Mouse (Mus musculus) layer of hippocampus, adult 2 months (tissue): ENCODE results near the gene Sag. TPM values are rescaled to one million over a fixed set of nuclear protein-coding genes. Genes with fewer than 3 reads are reported as not detected.

ENCODE experiments used
- DNase-seq, 2 experiments: peaks; one replicate each; pipeline ENCODE4 v3.0.0; 2022; ENCODE audit warnings: low spot score in 2 of 2
- H3K27ac ChIP-seq: fragments of 200-600 bp; 2 replicates; pipeline ENCODE4 v1.8.1; 2022
- H3K4me3 ChIP-seq: fragments of 200-600 bp; 2 replicates; pipeline ENCODE4 v1.8.1; 2022; ENCODE audit warnings: mild to moderate bottlenecking
- CTCF ChIP-seq: fragments of 200-600 bp; conservative IDR thresholded peaks from 2 replicates; pipeline ENCODE4 v1.8.1; 2022; ENCODE audit warnings: antibody characterized with exemption, mild to moderate bottlenecking, moderate library complexity
- total RNA-seq, 2 experiments: library from RNA; stranded (reverse); gene quantifications; 2 replicates each; pipeline ENCODE4 v1.2.3; 2021

Gene Sag
- total RNA-seq, 2 experiments from 2014 or later = 2.0 to 2.6 TPM

DNA sequence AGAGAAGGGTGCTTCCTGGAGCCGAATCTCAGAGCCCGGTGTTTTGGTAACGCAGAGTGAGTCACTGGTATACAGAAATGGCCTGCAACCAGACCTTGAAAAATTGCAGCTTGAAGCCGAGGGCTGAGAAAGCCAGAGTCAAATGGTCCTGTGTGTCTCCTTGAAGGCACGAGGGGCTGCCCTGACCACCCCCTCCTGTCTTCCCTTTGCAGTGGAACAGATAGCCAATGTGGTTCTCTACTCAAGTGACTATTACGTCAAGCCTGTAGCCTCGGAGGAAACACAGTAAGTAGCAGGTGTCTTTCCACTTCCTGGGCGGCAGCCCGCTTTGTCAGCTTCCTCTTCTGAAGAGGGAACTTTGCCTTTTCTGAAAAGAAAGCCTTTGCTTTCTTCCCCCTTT is 24.7 kb downstream of the Sag start:
- no peak for TF ChIP-seq CTCF
- peak overlapping the region; percentile 51; the same call in 1 of the 2 replicates for H3K27ac ChIP-seq
- DNase-seq = no peak
- H3K4me3 ChIP-seq = no peak overlapping the region

DNA sequence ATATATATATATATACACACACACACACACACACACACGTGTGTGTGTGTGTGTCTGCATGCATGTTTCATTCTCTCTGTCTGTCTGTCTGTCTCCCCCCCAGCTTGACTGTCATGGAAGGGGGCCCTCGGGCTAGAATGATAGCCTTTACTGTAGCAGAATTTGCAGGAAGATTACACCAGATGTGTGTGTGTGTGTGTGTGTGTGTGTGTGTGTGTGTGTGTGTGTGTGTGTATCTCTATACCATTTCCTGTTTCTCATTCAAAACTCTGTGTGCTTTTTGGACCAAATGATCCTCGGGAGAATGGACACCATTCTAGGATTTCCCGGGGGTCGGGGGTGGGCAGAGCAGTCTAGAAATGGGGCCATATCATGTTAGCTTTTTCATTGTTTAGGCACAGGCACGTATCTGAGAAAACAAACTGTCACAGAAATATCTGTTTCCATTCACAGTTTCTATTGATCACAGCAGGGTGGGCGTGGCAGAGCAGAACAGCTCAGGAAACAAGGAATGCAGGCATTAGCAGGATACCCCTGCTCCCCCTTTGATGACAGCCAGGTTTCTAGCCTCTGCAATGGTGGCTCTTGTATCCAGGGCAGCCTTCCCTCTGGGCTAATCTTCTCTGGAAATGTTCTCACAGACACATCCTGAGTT is 25.6 kb downstream of the Sag start:
- Histone ChIP-seq H3K27ac (no peak overlapping the region), H3K4me3 (no peak overlapping the region)
- no peak for DNase-seq
- no peak for TF ChIP-seq CTCF

DNA sequence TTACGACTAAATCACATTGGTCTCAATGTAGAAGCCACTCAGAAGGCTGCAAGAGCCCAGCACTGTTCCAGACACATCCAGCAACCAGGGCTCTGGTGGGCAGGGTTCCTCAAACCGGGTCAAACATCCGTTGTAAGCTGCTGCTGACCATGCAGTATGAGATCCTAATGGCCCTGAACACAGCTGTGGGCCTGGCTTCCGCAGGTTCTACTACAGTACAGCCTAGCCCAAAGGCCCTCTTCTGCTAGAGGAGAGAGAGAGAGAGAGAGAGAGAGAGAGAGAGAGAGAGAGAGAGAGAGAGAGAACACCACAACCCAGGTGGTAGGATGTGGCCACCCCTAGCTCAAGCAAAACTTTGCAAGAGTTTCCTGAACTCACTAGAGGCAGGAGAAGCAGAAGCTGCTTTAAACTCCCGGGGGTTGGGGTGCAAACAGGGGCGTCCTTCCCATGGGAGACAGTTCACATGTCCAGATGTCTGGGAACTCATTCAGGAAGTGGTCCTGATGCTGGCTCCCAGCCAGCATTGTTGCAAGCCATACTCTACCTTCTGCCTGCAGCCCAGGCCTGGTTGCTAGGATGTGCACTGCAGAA is 26.2 kb downstream of the Sag start:
- no peak for DNase-seq
- Histone ChIP-seq H3K27ac (no peak overlapping the region), H3K4me3 (no peak overlapping the region)
- no peak for TF ChIP-seq CTCF

DNA sequence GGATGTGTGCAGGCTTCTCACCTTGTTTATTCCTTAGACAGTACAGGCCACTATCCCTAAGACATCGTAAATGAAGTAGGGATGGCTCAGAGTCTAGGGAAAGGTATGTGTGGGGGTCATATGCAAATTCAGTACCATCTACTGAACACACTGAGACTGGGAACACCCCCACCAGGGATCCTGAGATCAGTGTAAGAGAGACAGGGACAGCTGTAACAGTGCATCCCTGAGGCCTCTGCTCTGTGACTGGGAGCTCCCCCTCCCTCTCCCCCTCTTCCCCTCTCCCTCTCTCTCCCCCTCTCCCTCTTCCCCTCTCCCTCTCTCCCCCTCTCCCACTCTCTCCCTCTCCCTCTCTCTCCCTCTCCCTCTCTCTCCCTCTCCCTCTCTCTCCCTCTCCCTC is 33.0 kb downstream of the Sag start:
- DNase-seq = no peak
- H3K4me3 ChIP-seq = no peak overlapping the region

DNA sequence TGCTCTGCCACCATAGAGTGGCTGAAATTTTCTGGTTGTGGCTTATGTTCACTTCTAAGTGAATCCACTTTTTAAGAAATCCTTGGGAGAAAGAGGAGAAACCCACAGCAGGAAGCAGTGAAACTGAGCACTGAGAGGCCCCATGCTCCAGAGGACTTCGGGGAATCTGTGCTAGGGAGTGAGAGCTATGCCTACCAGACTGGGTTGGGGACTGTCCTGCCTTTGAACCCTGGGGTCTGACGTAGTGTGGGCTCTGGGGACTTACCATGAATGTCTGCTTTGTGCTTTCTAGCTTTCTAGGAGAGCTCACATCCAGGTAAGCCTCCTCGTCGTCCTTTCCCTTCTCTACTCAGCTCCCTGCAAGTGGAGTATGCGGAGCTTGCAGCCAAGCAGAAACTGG is 33.5 kb downstream of the Sag start:
- Histone ChIP-seq H3K4me3 (no peak overlapping the region), H3K27ac (no peak overlapping the region)
- TF ChIP-seq CTCF = no peak
- DNase-seq = no peak

More for the DNA sequence above, 33.0 kb downstream of the Sag start:
- H3K27ac ChIP-seq = no peak overlapping the region
- no peak for TF ChIP-seq CTCF

DNA sequence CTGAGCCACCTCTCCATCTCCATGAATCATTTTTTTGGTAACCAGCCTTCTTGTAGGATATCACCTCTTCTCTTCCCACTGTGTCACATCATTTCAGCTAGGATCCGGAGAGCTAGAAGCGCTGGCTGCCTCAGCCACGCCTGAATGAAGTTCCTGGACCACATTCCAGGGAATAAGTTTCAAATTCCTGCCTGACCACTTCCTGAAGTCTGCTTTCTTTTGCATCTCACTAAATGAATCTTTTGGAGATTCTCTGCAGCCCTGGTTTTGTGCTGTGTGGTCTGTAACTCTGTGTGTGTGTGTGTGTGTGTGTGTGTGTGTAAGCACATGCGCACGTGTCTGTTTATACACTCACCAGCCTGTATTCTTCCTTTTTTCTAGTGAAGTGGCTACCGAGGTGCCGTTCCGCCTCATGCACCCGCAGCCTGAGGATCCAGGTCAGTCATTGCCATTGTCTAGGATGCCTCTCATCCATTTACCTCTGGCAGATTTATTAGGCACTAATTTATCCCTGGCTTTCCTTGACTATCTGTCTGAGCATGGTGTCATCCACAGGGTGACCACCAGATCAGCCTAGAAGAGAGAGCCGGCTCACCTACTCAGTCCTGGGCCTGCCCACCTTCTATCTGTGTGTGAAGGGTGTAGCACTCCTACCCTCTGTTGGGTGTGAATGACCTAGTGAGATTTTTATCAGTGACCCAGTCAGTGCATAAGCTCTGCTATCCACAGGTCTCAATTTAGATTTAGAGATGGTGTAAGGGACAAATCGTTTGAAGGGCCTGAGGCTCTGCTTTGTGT is 37.1 kb downstream of the Sag start:
- no peak overlapping the region for H3K27ac ChIP-seq
- no peak for DNase-seq
- H3K4me3 ChIP-seq = no peak overlapping the region
- TF ChIP-seq CTCF = no peak

DNA sequence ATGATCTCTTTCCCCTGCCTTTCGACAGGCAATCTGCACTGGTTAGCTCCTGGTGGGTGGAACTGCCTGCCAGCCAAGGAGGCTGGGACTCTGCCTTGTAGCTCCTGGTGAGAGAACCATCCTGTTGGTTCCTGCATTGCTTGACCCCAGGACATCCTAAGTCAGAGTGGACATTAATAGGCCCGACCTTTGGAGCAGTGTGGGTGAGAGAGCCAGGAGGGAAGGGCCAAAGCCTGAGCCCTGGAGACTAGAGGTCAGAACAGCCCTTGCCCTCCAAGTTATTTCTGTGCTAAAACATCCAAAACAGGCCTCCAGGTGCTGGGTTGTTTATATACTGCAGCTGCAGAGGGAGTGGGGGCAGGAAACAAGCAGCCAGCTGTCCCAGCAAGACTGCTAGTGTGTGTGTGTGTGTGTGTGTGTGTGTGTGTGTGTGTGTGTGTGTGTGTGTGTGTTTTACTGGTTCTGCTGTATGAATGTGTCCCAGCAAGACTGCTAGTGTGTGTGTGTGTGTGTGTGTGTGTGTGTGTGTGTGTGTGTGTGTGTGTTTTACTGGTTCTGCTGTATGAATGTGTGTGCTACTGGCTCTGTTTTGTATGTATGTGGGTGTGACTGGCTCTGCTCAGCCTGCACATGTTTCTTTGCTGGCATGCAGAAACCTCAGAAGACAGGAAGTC is 43.5 kb downstream of the Sag start:
- no peak overlapping the region for H3K4me3 ChIP-seq
- no peak for TF ChIP-seq CTCF
- peak overlapping the region; percentile 87 for H3K27ac ChIP-seq
- DNase-seq = no peak

DNA sequence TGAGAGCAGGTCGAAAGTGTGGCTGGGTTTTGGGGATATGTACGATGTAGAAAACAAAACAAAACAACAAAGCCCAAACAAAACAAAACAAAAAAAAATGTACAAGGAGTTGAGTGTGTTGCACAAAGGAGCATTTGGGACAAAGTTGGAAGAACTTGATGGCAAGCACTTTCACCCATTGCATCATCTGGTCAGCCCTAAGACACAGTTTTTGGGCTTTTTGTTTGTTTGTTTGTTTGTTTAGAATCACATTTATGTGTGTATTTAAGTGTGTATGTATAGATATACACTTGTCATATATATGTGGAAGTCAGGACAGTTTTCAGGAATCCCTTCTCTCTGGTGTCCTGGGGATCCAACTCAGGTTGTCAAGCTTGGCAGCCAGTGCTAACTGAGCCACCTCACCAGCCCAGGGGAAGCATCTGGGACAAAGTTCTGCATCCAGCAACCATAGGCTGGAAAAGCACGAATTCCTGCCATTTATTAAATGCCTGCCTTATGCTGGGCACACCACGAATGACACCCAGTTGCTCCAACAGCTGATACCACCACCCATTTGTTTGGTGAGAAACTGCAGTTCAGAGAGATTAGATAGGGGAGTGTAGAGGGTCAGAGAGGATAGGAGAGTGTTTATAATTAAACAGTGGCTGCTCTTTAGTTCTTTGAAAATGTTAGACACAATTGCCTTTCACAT is 44.1 kb downstream of the Sag start:
- Histone ChIP-seq H3K4me3 (no peak overlapping the region), H3K27ac (peak overlapping the region; percentile 87)
- no peak for DNase-seq
- TF ChIP-seq CTCF = no peak; the same call in 1 of the 2 replicates

DNA sequence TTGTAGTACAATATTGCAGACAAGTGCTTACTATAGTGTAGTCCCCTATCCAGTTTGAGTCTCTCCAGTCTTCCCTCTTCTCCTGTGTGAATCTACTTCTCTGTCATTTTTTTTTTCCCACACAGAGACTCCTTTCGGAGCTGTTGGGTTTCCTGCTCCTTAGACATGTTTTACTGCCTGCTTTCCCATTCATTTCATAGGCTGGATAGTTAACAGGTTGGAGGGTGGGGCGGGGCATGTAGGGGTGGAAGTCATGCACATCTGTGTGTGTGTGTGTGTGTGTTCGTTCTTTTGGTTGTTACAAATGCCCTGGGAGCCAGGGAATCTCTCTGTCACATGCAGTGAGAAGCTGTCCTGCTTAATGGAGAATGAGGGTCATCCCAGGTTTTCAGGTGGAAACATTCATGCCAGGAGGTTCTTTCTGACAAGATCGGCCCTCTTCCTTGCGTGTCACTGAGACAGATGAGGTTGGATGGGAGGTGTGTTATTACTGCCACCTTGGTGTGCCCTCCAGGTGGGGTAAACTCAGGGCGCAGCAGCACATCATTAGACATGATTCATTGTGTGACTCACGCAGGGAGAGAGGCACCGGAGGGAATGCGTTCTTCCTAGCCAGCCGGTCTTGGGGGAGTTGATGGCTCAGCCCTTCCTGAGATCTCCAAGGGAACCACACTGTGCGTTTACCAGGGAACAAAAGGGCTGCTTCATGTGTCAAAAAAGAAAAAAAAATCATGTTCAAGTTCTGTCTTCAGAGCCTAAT is 44.9 kb downstream of the Sag start:
- no peak overlapping the region for H3K4me3 ChIP-seq
- no peak for TF ChIP-seq CTCF
- peak; percentile 57 to 70 for DNase-seq
- H3K27ac ChIP-seq = peak overlapping the region; percentile 87

DNA sequence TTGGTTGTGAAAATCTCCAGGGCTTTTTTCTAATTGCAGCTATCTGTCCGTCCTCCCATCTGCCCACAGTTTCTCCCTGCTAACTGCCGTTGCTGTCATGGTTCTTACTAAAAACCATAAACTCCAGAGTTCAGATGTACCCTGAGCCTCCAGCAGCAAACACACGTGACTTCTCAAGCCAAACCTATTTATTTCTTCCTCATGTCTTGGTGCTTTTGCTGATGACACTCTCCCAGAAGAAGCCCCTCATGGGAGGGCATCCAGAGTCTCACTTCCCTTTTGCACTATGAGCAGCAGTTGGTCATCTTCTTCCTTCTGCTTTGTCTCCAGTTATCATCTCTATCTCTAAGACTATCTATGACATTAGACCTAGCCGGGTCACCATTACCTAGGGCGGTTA is 45.8 kb downstream of the Sag start:
- no peak overlapping the region for H3K4me3 ChIP-seq
- no peak for DNase-seq
- peak overlapping the region; percentile 87 for H3K27ac ChIP-seq
- no peak for TF ChIP-seq CTCF

DNA sequence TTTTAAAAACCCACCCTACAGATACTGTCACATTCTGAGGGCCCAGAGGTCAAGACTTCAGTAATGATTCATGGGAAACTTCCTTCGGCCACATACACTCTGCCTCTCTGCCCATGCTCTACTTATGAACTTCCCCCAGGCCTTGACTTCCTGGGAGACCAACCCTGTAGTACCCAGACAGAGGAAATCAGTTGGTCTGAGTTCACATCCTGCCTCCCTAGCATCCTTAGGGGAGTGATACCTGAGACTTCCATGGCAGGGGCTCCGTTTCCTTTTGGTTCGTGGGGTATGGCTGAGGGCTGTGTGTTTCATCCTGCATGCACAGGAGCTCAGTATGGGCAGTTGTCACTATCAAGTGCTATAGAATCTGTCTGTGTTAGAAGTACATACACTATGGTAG is 47.9 kb downstream of the Sag start:
- Histone ChIP-seq H3K4me3 (no peak overlapping the region), H3K27ac (no peak overlapping the region; the same call in 1 of the 2 replicates)
- DNase-seq = no peak
- no peak for TF ChIP-seq CTCF
